Mouse (Mus musculus): ENCODE results near the gene Tktl1.

DNA sequence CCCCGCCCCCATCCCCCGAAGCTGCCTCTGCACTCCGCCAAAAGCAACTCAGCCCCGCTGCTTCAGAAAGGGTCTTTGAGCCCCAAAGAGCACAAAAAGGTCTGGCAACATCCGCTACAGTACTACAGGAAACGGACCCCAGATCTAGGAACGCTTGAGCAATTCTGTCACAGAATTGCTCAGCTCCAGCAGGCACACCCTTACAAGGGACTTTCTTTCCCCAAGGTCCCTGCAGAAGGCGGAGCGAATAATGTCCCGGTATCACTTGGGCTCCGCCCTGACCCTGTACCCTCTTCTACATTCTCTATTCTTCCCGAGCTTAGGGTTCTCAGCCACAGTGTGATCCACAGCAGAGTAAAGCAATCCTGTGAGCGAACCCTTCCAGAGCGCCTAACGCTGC is 69.6 kb downstream of the Tktl1 start:
- TF ChIP-seq CTCF (IDR thresholded peaks at IDR 0.05; ENCODE audit: borderline replicate concordance, insufficient read depth, low read depth, low read length) (no peak), POLR2A (IDR thresholded peaks at IDR 0.05; ENCODE audit: borderline replicate concordance, insufficient read depth, low read length) (no peak)

Data from cerebellum, adult 2 months (tissue).